Mouse (Mus musculus): ENCODE data around the gene Rnf169.

The Rnf169 gene

GRCm38 (mm10) chr7:99893967-99894366 lies 86.3 kb downstream of the Rnf169 start:
- no peak for DNase-seq (ENCODE audit: low read depth, low spot score)

DNA sequence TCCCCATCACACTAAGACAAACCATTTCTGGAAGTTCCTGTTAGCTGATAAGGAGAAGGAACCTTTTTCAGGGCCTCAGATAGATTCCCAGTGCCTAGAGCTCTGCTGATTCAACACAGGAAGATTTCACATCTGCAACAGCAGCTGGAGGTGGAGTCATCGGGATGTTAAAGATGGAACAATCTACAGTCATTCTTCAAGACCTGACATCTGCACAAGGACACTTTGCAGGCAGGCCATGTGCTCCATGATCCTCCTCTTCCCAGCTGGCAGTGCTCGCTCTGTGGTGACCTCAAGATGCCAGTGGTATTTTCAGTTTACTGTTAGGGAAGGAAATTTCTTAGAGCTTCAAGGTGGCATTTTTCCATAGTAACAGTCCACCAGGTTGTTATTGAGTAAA lies 87.9 kb downstream of the Rnf169 start:
- no peak for DNase-seq (ENCODE audit: low read depth, low spot score)

DNA sequence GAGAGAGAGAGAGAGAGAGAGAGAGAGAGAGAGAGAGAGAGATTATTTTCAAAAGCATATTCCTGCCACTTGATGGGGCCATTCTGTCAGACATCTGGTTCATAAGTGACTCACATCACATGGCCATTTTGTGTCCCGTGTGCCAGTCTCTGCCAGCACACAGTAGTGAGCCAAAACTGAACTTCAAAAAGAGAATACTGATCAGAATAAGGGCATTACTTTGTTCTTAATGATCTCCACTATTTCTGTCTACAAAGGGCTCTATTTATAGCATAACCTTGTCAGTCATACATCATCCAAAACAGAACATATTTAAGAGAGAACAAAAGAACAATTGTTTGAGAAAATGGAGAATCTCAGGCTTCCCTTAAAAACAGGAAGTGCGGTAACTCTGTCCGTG lies 88.8 kb downstream of the Rnf169 start:
- no peak for DNase-seq (ENCODE audit: low read depth, low spot score)

GRCm38 (mm10) chr7:99890168-99890755 lies 90.0 kb downstream of the Rnf169 start:
- DNase-seq (ENCODE audit: low read depth, low spot score): no peak

DNA sequence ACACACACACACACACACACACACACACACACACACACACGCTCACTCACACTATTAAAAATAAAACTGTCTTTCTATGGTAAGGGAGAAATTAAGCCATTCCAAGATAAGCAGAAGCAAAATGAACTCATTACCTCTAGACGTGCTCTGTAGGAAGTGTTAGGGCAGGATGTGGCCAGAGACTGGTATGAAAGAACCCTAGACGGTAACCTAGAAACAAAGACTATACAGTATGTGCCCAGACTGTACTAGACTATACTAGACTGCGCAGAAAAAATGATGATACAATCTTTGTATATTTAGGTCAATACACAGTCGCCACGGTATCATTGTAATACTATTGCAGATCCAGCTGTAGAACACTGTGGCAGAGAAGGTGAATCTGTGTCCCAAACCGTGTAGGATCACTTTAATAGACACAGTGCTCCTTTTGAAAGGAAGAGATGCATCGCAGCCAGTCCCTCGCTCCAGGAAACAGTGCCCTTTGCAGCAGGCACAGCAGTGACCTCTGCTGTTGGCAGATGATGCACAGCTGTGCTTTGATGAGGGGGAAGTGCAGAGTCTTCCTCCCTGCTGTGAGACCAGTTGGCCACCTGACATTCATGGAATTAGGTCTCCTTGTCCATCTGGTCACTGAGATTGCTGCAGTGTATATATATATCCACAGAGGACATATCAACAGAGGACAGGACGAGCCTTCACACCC lies 90.9 kb downstream of the Rnf169 start:
- DNase-seq (ENCODE audit: low read depth, low spot score): peak; percentile 55

GRCm38 (mm10) chr7:99887743-99888142 lies 92.5 kb downstream of the Rnf169 start:
- DNase-seq (ENCODE audit: low read depth, low spot score): no peak

- DNase-seq (ENCODE audit: low read depth, low spot score): no peak
Measured at GRCm38 (mm10) chr7:99887230-99887735, 93.0 kb downstream of the Rnf169 start.

DNA sequence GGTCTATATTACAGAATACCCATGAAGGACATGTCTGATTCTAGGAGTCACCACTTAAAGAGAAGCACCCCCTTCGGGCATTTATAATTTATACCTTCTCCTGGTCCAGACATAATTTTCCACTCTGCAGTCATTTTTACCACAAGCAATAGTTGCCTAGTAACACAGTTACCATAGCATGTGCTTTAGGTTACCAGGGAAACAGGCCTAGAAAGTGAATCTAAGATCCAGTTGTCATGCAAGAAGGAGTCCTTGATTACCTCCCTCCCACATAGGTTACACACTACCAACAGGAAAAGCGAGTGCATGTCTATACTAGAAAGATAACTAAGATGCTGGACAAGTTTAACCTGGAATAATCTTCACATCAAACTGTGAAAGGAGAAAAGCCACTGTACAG lies 102.0 kb downstream of the Rnf169 start:
- no peak for DNase-seq (ENCODE audit: low read depth, low spot score)

- DNase-seq (ENCODE audit: low read depth, low spot score): peak; percentile 85
Measured at GRCm38 (mm10) chr7:99876345-99876744, 103.9 kb downstream of the Rnf169 start.

DNA sequence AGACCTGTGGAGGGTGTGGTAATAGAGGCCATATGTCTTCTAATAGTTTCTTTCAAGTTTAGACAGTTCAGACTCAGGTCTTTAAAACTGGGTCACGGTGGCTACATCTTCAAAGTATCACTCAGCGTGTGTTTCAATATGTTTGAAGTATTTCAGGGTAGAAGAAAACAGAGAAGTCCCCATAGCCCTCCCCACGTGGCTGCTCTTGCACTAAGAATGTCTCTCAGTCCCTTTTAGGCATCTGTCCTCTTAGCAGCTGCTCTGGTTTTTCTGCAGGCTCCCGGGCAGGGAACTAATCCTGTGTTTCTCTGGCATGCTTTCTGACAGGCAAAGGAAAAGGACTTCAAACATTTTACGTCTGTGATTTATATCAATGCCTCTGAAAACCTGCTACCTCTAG lies 104.4 kb downstream of the Rnf169 start:
- no peak for DNase-seq (ENCODE audit: low read depth, low spot score)

GRCm38 (mm10) chr7:99873965-99874364 lies 106.3 kb downstream of the Rnf169 start:
- DNase-seq (ENCODE audit: low read depth, low spot score): no peak

All from mesoderm, embryonic 11.5 days (tissue).